Mouse (Mus musculus) ES-CJ7 (cell line): ENCODE measurements at regions not wholly inside any gene's neighbourhood (a gene's known extent, or its start where the extent isn't known, plus 50 kb on each side); places are given as distances from the start of the nearest gene placed in this dataset.

Source experiments
- DNase-seq: peaks from one replicate; pipeline ENCODE4 v3.0.0; 2011; ENCODE audit warnings: low read depth, low spot score

GRCm38 (mm10) chr13:102636032-102636431 lies 57.3 kb upstream of the Cd180 start:
- no peak for DNase-seq

GRCm38 (mm10) chr13:102637059-102637458 lies 56.3 kb upstream of the Cd180 start:
- DNase-seq: no peak

GRCm38 (mm10) chr13:102639651-102640050 lies 53.7 kb upstream of the Cd180 start:
- DNase-seq: no peak

GRCm38 (mm10) chr13:102640171-102640570 lies 53.2 kb upstream of the Cd180 start:
- DNase-seq: no peak
